Mouse (Mus musculus): ENCODE data around the gene Rasl11b. TPM values are rescaled to one million over a fixed set of nuclear protein-coding genes. Genes with fewer than 3 reads are reported as not detected.
A peak's percentile ranks its signal among the peaks of the same experiment; 100 is the strongest.

Gene Rasl11b
- total RNA-seq (2021): 10 to 100 TPM; 27.8 to 28.9 TPM
- 31.3 and 44.4 TPM in 2 replicates for polyA plus RNA-seq (2012; rRNA removed)
- long read RNA-seq, transcript Rasl11b-201 (4 exons, 1,812 nt): major isoform, 13 of 13 reads
- long read RNA-seq, partial matches to known transcripts: 0 of 13 reads
- long read RNA-seq, other reads (novel, unspliced or antisense): 0 of 13 reads

- H3K4me3 ChIP-seq: peak within 1 kb of the TSS; percentile 90
- intact Hi-C loops (cut with DNase I): loop anchor here (2.0 to 5.0 kb wide), 4 partner anchors 18 to 82 kb away; no protein-coding TSS in a partner anchor
- TF ChIP-seq POLR2A (IDR thresholded peaks at IDR 0.05; ENCODE audit: insufficient read depth, low read depth, low read length) (peak; percentile 95), EP300 (IDR thresholded peaks at IDR 0.05; ENCODE audit: insufficient read depth, low read depth, low read length) (0 out of 2 replicates have a peak, but pooled peaks have one; percentile 39), CTCF (IDR thresholded peaks at IDR 0.05) (peak; percentile 73)
- H3K36me3 ChIP-seq (ENCODE audit: control insufficient read depth, insufficient read depth, low read length): peaks cover 10% of the 10 kb centered on the region
- 2% methylated on average over 79 of the region's 82 CpGs for WGBS
- no peaks in the 10 kb centered on the region for H3K27me3 ChIP-seq (ENCODE audit: control insufficient read depth, insufficient read depth, low read length)
- no peaks in the 10 kb centered on the region for H3K79me2 ChIP-seq (replicated peaks; ENCODE audit: control insufficient read depth, insufficient read depth, low read length)
- peak within 1 kb of the TSS; percentile 96 for H3K9ac ChIP-seq (ENCODE audit: low read depth, low read length)
- peaks cover 11% of the 10 kb centered on the region for H3K4me1 ChIP-seq (ENCODE audit: control insufficient read depth, insufficient read depth, low read length)
- peak; percentile 96 to 98 for DNase-seq
- peak within 1 kb of the TSS; percentile 96 for H3K27ac ChIP-seq
Measured at GRCm38 (mm10) chr5:74194841-74195613, at the start of gene Rasl11b. TSS of gene Rasl11b (plus strand) at chr5:74195286.

GRCm38 (mm10) chr5:74147631-74148030 is 47.5 kb upstream of the Rasl11b start:
- no peak overlapping the region for H3K4me3 ChIP-seq
- intact Hi-C loops (cut with DNase I): loop anchor here (5.0 kb wide), 1 partner anchor 50 kb away; the partner anchor contains the start of gene Rasl11b
- TF ChIP-seq CTCF (IDR thresholded peaks at IDR 0.05) (no peak), EP300 (IDR thresholded peaks at IDR 0.05; ENCODE audit: insufficient read depth, low read depth, low read length) (peak; percentile 96), POLR2A (IDR thresholded peaks at IDR 0.05; ENCODE audit: insufficient read depth, low read depth, low read length) (peak; percentile 61; the same call in 1 of the 2 replicates)
- H3K27me3 ChIP-seq (ENCODE audit: control insufficient read depth, insufficient read depth, low read length): no peaks in the 10 kb centered on the region
- H3K36me3 ChIP-seq (ENCODE audit: control insufficient read depth, insufficient read depth, low read length): peaks cover 3% of the 10 kb centered on the region; the same call in 1 of the 2 replicates
- peak overlapping the region; percentile 85 for H3K27ac ChIP-seq
- peaks cover 4% of the 10 kb centered on the region; the same call in 1 of the 2 replicates for H3K4me1 ChIP-seq (ENCODE audit: control insufficient read depth, insufficient read depth, low read length)
- 0 out of 2 replicates have a peak overlapping the region, but pooled peaks have one; percentile 32 for H3K9ac ChIP-seq (ENCODE audit: low read depth, low read length)
- DNase-seq: peak; percentile 35 to 74
- H3K79me2 ChIP-seq (replicated peaks; ENCODE audit: control insufficient read depth, insufficient read depth, low read length): no peaks in the 10 kb centered on the region
- WGBS: 43% methylated on average over 10 of the region's 10 CpGs

DNA sequence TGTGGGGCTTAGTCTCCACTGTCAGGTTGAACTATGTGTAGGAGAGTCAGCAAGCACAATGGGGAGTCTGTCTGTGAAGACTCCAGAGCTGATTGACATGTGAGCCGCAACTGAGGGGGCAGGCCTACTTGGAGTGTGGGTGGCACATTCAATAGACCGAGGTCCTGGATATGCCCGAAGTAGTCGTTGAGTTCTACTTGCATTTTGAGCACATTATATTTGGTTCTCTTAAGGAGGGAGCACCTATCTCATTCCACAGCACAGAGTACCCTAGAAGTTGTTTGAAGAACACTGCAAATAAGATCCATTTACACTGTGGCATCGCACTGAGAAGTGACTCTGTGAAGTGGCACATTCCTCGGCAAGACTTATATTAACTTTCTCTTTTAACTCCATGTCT is 45.1 kb upstream of the Rasl11b start:
- H3K27ac ChIP-seq: no peak overlapping the region

GRCm38 (mm10) chr5:74151774-74152173 is 43.3 kb upstream of the Rasl11b start:
- TF ChIP-seq EP300 (IDR thresholded peaks at IDR 0.05; ENCODE audit: insufficient read depth, low read depth, low read length): no peak
- no peak for TF ChIP-seq CTCF (IDR thresholded peaks at IDR 0.05)
- TF ChIP-seq POLR2A (IDR thresholded peaks at IDR 0.05; ENCODE audit: insufficient read depth, low read depth, low read length): no peak
- Histone ChIP-seq H3K36me3 (ENCODE audit: control insufficient read depth, insufficient read depth, low read length) (peaks cover 3% of the 10 kb centered on the region; the same call in 1 of the 2 replicates), H3K27ac (no peak overlapping the region), H3K79me2 (replicated peaks; ENCODE audit: control insufficient read depth, insufficient read depth, low read length) (no peaks in the 10 kb centered on the region), H3K9ac (ENCODE audit: low read depth, low read length) (no peak overlapping the region), H3K27me3 (ENCODE audit: control insufficient read depth, insufficient read depth, low read length) (no peaks in the 10 kb centered on the region), H3K4me1 (ENCODE audit: control insufficient read depth, insufficient read depth, low read length) (peaks cover 1% of the 10 kb centered on the region; the same call in 1 of the 2 replicates), H3K4me3 (no peak overlapping the region)
- 76% methylated on average over 11 of the region's 11 CpGs for WGBS
- peak in 1 of 2 experiments; percentile 12 for DNase-seq
- intact Hi-C loops (cut with DNase I): no loop called here

More for the DNA sequence above, 45.1 kb upstream of the Rasl11b start:
- Histone ChIP-seq H3K27me3 (ENCODE audit: control insufficient read depth, insufficient read depth, low read length) (no peaks in the 10 kb centered on the region), H3K4me1 (ENCODE audit: control insufficient read depth, insufficient read depth, low read length) (peaks cover 3% of the 10 kb centered on the region; the same call in 1 of the 2 replicates), H3K36me3 (ENCODE audit: control insufficient read depth, insufficient read depth, low read length) (peaks cover 3% of the 10 kb centered on the region; the same call in 1 of the 2 replicates), H3K9ac (ENCODE audit: low read depth, low read length) (no peak overlapping the region), H3K79me2 (replicated peaks; ENCODE audit: control insufficient read depth, insufficient read depth, low read length) (no peaks in the 10 kb centered on the region), H3K4me3 (no peak overlapping the region)
- 76% methylated on average over 6 of the region's 6 CpGs for WGBS
- no peak for DNase-seq
- no peak for TF ChIP-seq EP300 (IDR thresholded peaks at IDR 0.05; ENCODE audit: insufficient read depth, low read depth, low read length)
- TF ChIP-seq CTCF (IDR thresholded peaks at IDR 0.05): no peak
- TF ChIP-seq POLR2A (IDR thresholded peaks at IDR 0.05; ENCODE audit: insufficient read depth, low read depth, low read length): no peak
- intact Hi-C loops (cut with DNase I): loop anchor here (5.0 kb wide), 1 partner anchor 47 kb away; the partner anchor contains the start of gene Rasl11b

DNA sequence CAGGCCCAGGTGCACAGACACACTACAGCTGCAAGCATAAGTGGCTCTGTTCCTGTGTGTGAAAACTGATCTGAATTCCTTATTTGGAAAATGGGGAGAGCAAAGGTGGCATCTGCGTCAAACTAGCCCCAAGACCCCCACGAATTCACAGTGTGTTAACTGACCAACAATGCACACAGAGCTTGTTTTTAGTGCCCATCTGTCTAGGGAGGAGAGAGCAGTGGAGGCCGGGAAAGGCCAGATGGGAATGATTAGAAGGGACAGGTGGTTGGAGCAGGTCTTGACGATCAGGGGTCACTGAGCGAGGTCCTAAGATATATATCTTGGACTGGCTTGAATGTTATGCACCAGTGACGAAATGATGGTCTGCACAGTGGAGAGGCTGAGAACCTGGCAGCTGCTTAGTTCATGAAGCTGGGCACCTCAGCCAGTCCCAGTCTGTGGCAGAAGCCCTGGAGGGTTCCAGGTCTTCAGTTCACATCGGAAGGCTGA is 39.2 kb upstream of the Rasl11b start:
- no peak for TF ChIP-seq EP300 (IDR thresholded peaks at IDR 0.05; ENCODE audit: insufficient read depth, low read depth, low read length)
- Histone ChIP-seq H3K36me3 (ENCODE audit: control insufficient read depth, insufficient read depth, low read length) (no peaks in the 10 kb centered on the region), H3K4me1 (ENCODE audit: control insufficient read depth, insufficient read depth, low read length) (no peaks in the 10 kb centered on the region), H3K4me3 (no peak overlapping the region), H3K27me3 (ENCODE audit: control insufficient read depth, insufficient read depth, low read length) (no peaks in the 10 kb centered on the region), H3K27ac (no peak overlapping the region), H3K79me2 (replicated peaks; ENCODE audit: control insufficient read depth, insufficient read depth, low read length) (no peaks in the 10 kb centered on the region), H3K9ac (ENCODE audit: low read depth, low read length) (no peak overlapping the region)
- intact Hi-C loops (cut with DNase I): loop anchor here (5.0 kb wide), 1 partner anchor 121 kb away; no protein-coding TSS in a partner anchor
- no peak for DNase-seq
- WGBS: 86% methylated on average over 7 of the region's 7 CpGs
